Mouse (Mus musculus) layer of hippocampus, adult 11-12 months (tissue): ENCODE measurements around the gene Wwox.

Experiments used
- DNase-seq: peaks from one replicate; pipeline ENCODE4 v3.0.0; 2022; ENCODE audit warnings: low spot score

Gene Wwox

GRCm38 (mm10) chr8:114908086-114908485, 468.6 kb downstream of the Wwox start:
- DNase-seq, result no peak

DNA sequence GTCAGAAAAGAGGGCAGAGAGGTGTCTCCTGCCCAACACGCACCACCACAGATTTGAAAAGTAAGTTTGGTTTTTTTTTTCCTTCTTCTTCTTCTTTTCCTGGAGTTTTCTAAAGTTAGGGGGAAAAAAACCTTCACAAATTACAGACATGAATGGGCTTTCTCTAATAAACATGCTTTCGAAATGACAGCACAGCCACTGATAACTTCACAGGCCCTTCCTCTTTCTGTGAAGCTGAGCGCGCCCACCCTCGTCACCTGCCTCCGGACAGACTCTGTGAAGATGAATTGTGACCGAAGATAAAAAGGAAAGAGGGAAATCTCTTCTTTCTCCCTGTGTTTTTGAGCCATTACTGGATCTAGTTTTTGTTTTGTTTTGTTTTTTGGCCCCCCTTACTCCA, 469.1 kb downstream of the Wwox start:
- no peak for DNase-seq

- DNase-seq, result no peak
Observed at GRCm38 (mm10) chr8:114909146-114909545, 469.7 kb downstream of the Wwox start.

GRCm38 (mm10) chr8:114911031-114911580, 471.7 kb downstream of the Wwox start:
- DNase-seq, result no peak

DNA sequence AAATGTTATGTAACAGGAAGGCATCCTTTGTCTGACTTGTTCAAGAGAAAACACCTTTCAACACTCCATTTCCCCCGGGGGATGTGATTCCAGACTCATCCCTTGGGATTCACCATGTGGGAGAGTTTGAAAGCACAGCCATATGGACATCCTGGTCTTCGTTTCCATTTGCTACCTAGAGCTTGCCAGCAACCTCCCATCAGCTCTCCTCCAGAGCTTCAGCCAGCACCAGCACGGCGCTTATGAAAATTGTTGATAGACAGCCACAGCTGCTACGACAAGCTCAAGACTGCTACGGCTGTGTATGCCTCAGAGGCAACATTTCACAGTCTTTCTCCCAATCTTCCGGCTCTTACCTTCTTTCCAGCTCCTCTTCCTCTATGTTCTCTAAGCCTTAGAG, 484.2 kb downstream of the Wwox start:
- DNase-seq, result peak; percentile 32

- DNase-seq, result no peak
Observed at GRCm38 (mm10) chr8:114927412-114927811, 488.0 kb downstream of the Wwox start.

GRCm38 (mm10) chr8:114927917-114928316, 488.5 kb downstream of the Wwox start:
- no peak for DNase-seq

DNA sequence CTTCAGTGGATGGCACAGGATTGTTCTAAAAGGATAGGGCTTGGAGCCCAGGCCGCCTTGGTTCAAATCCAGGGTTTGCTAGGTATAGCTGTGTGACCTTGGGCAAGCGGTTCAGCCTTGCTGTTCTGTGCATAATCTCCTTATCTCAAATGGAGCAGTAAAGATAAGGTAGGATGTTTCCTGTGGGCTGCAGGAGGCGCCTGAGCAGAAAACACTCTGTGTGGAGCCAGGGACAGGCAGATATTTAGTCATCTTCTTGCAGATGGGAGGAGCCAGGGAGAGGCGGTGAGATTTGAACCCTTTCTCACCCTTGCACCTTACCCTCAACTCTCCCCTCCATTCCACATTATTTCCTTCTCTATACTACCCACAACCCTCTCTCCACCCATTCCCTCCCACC, 490.1 kb downstream of the Wwox start:
- DNase-seq, result no peak

DNA sequence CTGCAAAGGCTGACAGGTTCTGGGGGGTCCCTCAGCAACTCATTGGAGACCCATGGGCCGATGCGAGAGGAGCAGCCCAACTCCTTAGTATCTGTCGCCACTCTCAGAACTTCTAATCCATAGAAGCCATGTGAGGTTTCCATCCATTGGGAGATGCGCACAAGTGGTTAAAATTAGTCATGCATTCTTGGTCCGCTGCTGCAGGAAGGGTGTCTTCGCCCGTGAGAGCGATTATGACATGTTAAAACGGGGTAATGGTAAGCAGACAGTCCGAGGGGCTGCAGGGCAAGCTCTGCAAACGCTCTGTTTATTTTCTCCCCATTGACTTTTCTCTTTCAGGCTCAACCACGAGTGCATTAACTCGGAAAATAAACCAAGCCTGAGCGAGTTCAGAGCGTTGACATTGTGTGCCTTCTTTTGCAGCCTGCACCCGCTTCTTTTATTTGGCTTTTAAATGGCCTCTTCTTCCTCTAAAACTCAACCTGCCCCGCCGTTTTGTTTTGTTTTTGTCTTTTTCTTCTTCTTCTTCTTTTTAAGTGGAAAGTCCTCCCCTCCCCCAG, 492.7 kb downstream of the Wwox start:
- DNase-seq, result no peak

- no peak for DNase-seq
Observed at GRCm38 (mm10) chr8:114933248-114933647, 493.8 kb downstream of the Wwox start.

DNA sequence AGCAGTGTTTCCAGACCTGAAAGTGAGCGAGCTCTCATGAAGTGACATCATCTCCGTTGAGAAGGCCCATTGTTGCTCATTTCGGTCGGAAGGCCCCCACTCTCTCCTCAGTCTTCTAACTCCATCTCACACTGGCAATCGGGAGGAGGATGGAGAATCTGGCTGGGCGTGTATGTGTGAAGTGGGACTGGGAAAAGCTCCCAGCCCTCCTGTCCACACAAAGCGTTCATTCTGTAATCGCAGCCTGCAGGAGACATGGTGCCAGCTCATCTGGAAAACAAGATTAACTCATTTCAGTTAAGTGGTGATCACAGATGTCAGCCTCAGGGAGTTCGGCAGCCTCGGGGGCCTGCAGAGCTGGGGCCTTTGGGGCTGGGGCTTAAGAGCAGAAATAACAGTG, 497.4 kb downstream of the Wwox start:
- DNase-seq, result peak; percentile 8

GRCm38 (mm10) chr8:114939338-114939737, 499.9 kb downstream of the Wwox start:
- DNase-seq, result no peak

- no peak for DNase-seq
Observed at GRCm38 (mm10) chr8:114941096-114941495, 501.6 kb downstream of the Wwox start.

DNA sequence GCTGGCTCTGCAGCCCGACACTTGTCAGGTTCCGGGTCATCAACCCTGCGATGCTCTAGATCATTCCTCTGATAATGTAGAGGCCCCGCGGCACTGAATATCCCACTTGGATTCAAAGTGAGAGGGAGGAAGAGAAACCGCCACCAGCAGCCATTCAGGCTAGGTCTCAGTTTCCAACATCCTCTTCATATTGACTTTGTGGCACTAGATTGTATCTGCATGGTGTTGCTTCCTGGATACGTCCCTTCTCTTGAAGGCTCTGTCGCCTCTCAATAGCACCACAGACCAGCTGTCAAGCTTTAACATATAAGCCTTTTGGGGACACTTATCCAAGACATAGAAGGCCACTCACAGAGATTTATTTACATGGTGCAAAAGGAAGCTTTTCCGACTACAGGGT, 502.2 kb downstream of the Wwox start:
- DNase-seq, result no peak

- DNase-seq, result no peak
Observed at GRCm38 (mm10) chr8:114947921-114948320, 508.5 kb downstream of the Wwox start.

GRCm38 (mm10) chr8:114956377-114957168, 517.1 kb downstream of the Wwox start:
- no peak for DNase-seq

DNA sequence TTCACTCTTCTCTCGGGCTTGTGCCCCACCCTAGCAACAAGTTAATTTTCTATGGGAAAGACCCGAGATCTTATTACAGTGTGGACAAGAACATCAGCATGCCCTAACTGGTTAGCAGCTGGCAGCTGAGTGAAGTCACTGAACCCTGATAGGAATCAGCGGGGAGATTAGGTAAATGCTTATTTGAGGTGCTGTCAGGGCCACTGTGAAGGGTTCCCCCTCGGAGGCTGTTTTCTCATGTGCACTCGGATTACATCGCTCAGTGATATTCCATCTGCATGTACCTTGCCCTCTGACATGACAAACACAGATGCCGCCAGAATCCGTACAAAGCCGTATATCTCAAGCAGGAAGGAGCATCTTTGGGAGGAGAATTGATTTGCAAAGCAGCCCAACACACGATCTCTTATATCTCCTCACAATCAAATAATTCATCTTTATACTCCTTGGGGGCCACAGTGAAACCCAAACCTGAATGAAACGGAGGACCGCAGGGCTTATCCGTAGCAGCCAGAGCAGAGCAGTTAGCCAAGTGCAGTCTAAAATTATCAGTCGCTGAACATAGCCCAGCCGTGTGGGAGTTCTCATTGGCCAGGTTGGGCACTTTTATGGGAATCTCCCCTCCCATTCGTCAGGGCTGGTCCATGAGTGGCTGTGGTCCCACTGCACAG, 519.1 kb downstream of the Wwox start:
- DNase-seq, result no peak

DNA sequence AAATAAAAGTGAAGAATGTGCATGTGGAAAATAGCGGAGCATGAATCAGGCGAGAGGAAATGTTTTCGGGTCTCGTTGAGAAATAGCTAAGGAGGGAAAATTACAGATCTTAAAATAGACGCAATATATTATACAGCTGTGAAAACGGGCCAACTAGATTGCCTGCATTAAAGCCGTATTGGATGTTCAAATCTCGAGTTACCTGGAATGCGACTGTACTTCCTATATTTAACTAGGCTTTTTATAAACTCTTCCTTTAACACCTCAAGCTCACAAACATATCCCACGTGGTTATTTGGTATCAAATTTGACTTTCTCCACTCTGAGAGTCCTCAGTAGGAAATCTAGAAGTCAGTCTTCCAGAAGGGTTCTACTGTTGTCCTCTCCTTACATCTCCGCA, 520.0 kb downstream of the Wwox start:
- no peak for DNase-seq

DNA sequence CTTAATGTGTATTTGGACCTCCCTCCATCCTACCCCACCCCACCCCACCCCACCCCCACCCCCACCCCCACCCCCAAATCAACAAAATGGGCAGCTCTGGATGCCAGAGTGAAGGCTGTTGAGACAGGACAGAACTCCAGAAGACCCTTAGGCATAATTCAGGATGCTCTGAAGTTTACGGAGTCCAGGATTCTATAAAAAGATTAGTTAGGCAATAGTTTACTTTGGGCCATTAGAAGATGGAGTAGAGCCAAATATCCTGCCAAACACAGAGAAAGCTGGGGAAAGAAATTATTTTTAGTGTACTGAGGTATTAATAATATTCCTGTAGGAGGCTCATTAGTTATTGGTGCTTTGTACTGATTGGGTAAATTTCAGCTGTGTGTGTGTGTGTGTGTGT, 523.0 kb downstream of the Wwox start:
- DNase-seq, result no peak

- DNase-seq, result no peak
Observed at GRCm38 (mm10) chr8:114963282-114963681, 523.8 kb downstream of the Wwox start.

DNA sequence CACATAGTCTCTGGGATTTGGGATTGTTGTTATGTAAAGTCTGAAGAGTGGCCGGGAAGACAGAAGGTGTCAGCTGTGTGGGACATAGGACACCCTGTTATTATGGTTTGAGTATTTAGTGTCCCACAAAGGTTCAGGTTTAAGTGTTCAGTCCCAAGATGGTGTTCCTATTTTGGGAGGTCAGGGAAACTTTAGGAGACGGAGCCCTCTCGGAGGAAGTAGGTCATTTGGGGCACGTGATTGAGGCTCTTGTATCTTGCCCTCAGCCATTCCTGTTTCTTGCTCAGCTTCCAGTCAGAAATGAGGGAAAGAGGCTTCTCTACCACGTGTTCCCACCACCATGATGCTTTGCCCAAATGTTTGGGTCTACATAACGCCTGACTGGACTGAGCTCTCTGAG, 524.8 kb downstream of the Wwox start:
- DNase-seq, result no peak

DNA sequence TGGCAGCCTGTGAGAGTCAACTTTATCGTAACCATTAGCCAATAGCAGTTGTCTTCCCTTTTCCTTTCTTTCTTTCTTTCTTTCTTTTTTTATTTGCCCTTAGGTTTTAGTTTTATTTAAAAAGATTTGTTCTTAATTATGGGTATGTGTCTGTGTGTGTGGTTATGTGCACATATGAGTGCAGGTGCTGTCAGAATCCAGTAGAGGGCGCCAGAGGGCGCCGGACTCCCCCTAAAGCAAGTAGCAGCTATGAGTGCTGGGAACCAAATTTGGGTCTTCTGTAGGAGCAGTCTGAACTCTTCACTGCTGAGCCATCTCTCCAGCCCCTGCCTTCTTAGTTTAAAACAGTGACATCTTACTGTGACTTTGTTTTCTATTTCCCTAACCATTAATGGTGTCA, 529.4 kb downstream of the Wwox start:
- no peak for DNase-seq

DNA sequence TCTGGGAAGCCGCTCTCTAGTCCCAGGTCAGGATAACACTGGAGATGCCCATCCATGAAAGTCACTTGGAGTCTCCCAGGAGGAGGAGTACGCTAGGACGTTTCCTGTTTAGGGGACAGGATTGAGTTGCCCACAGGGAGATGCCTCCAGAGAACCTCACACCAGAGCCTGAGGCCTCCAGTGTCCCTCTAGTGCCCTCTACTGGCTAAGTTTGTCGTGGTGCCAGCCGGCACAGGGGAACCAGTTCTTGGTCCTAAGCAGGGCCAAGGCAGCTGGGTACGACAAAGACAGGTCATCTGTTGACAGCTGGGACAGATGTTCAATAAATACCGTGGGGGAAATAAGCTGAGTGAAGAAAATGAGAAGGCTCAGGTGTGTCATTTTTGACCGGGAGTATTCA, 531.9 kb downstream of the Wwox start:
- DNase-seq, result peak; percentile 85
